Mouse (Mus musculus): ENCODE results near the gene Znfx1. TPM values are rescaled to one million over a fixed set of nuclear protein-coding genes. Genes with fewer than 3 reads are reported as not detected.

The Znfx1 gene
- polyA plus RNA-seq, 1 experiment from 2014 or later: 10.2 TPM

Other genes starting within 250 kb of the Znfx1 start
- 113 and 118 TPM in 2 replicates for gene Cse1l, start 157.0 kb downstream of the Znfx1 start, polyA plus RNA-seq (2014; fragmentation: Nextera tagmentation; extraction: Ambion mirVana)
- 74.7 and 79.3 TPM in 2 replicates for gene Stau1, start 66.7 kb downstream of the Znfx1 start, polyA plus RNA-seq (2014; fragmentation: Nextera tagmentation; extraction: Ambion mirVana)
- gene Ddx27, start 47.8 kb downstream of the Znfx1 start, polyA plus RNA-seq (2014; fragmentation: Nextera tagmentation; extraction: Ambion mirVana): 31.2 and 34.8 TPM in 2 replicates
- gene Kcnb1, start 127.1 kb upstream of the Znfx1 start, polyA plus RNA-seq (2014; fragmentation: Nextera tagmentation; extraction: Ambion mirVana): 1.7 and 2.1 TPM in 2 replicates
- gene Ptgis, start 177.6 kb upstream of the Znfx1 start, polyA plus RNA-seq (2014; fragmentation: Nextera tagmentation; extraction: Ambion mirVana): 37.6 and 38.3 TPM in 2 replicates